Mouse (Mus musculus) spleen, postnatal 36 days (tissue): ENCODE data around the gene Pbp2.

Source experiments
- DNase-seq, 2 experiments: peaks; one replicate each; pipeline ENCODE4 v3.0.0; 2022; ENCODE audit warnings: low spot score in 2 of 2, mixed read lengths in 1 of 2

Pbp2 gene

GRCm38 (mm10) chr6:135302421-135303125 lies 7.6 kb downstream of the Pbp2 start:
- DNase-seq = no peak

- DNase-seq = no peak
These were observed 9.7 kb downstream of the Pbp2 start for GRCm38 (mm10) chr6:135300469-135300868.

GRCm38 (mm10) chr6:135299024-135299550 lies 11.1 kb downstream of the Pbp2 start:
- no peak for DNase-seq

GRCm38 (mm10) chr6:135297570-135297969 lies 12.6 kb downstream of the Pbp2 start:
- DNase-seq = no peak

GRCm38 (mm10) chr6:135296267-135296666 lies 13.9 kb downstream of the Pbp2 start:
- peak; percentile 71 to 72 for DNase-seq

GRCm38 (mm10) chr6:135295082-135295861 lies 14.9 kb downstream of the Pbp2 start:
- DNase-seq = no peak

GRCm38 (mm10) chr6:135294150-135294549 lies 16.1 kb downstream of the Pbp2 start:
- no peak for DNase-seq

GRCm38 (mm10) chr6:135292391-135292790 lies 17.8 kb downstream of the Pbp2 start:
- no peak for DNase-seq

- no peak for DNase-seq
These were observed 30.3 kb downstream of the Pbp2 start for GRCm38 (mm10) chr6:135279856-135280255.

- DNase-seq = no peak
These were observed 30.9 kb downstream of the Pbp2 start for GRCm38 (mm10) chr6:135279286-135279685.

GRCm38 (mm10) chr6:135278302-135278701 lies 31.9 kb downstream of the Pbp2 start:
- no peak for DNase-seq

- no peak for DNase-seq
These were observed 33.5 kb downstream of the Pbp2 start for GRCm38 (mm10) chr6:135276474-135277295.

- DNase-seq = no peak
These were observed 35.0 kb downstream of the Pbp2 start for GRCm38 (mm10) chr6:135275231-135275630.

- DNase-seq = no peak
These were observed 37.1 kb downstream of the Pbp2 start for GRCm38 (mm10) chr6:135273066-135273465.

GRCm38 (mm10) chr6:135271761-135272160 lies 38.4 kb downstream of the Pbp2 start:
- DNase-seq = no peak

- DNase-seq = no peak
These were observed 40.6 kb downstream of the Pbp2 start for GRCm38 (mm10) chr6:135269626-135270025.

- DNase-seq = no peak
These were observed 41.8 kb downstream of the Pbp2 start for GRCm38 (mm10) chr6:135268392-135268791.

- DNase-seq = no peak
These were observed 43.0 kb downstream of the Pbp2 start for GRCm38 (mm10) chr6:135267221-135267620.

- no peak for DNase-seq
These were observed 44.1 kb downstream of the Pbp2 start for GRCm38 (mm10) chr6:135266056-135266455.

- no peak for DNase-seq
These were observed 46.1 kb downstream of the Pbp2 start for GRCm38 (mm10) chr6:135264136-135264535.

GRCm38 (mm10) chr6:135262565-135262964 lies 47.6 kb downstream of the Pbp2 start:
- no peak for DNase-seq

- DNase-seq = no peak
These were observed 49.1 kb downstream of the Pbp2 start for GRCm38 (mm10) chr6:135261124-135261523.
